Mouse (Mus musculus) kidney, postnatal 0 days (tissue): Measurements from ENCODE around the gene Pcmtd2. TPM values are rescaled to one million over a fixed set of nuclear protein-coding genes. Genes with fewer than 3 reads are reported as not detected.

ENCODE experiments used
- ATAC-seq: fragments of 200-750 bp; cut with Nextera tagmentation; replicated peaks from 2 replicates; pipeline ENCODE4 v1.8.0; 2017; ENCODE audit warnings: low read depth, moderate number of reproducible peaks, moderate TSS enrichment, moderate library complexity; ENCODE audit not compliant: low FRiP score
- DNase-seq: peaks from one replicate; pipeline ENCODE4 v3.0.0-alpha.2; 2016; ENCODE audit warnings: low spot score
- H3K27ac ChIP-seq: fragments of 300-500 bp; sonication (generic); 2 replicates; pipeline ENCODE4 v1.5.1; 2014; ENCODE audit warnings: mild to moderate bottlenecking
- H3K27me3 ChIP-seq: fragments of 300-500 bp; sonication (generic); 2 replicates; pipeline ENCODE4 v1.6.1; 2014; ENCODE audit warnings: low read length, mixed read lengths; ENCODE audit not compliant: insufficient read depth
- H3K36me3 ChIP-seq: fragments of 300-500 bp; sonication (generic); 2 replicates; pipeline ENCODE4 v1.6.1; 2014; ENCODE audit warnings: low read length, mixed read lengths; ENCODE audit not compliant: insufficient read depth
- H3K4me1 ChIP-seq: fragments of 300-500 bp; sonication (generic); replicated peaks from 2 replicates; pipeline ENCODE4 v1.6.1; 2014; ENCODE audit warnings: antibody characterized with exemption, low read length, mixed read lengths; ENCODE audit not compliant: insufficient read depth
- H3K4me2 ChIP-seq: fragments of 300-500 bp; sonication (generic); 2 replicates; pipeline ENCODE4 v1.6.1; 2014; ENCODE audit warnings: mild to moderate bottlenecking, low read length, moderate library complexity, mixed read lengths
- H3K4me3 ChIP-seq: fragments of 300-500 bp; sonication (generic); replicated peaks from 2 replicates; pipeline ENCODE4 v1.5.1; 2014; ENCODE audit warnings: low read depth, low read length
- H3K9ac ChIP-seq: fragments of 300-500 bp; sonication (generic); 2 replicates; pipeline ENCODE4 v1.6.1; 2014; ENCODE audit warnings: low read depth, low read length
- H3K9me3 ChIP-seq: fragments of 300-500 bp; sonication (generic); replicated peaks from 2 replicates; pipeline ENCODE4 v1.6.1; 2016; ENCODE audit warnings: low read length, inconsistent platforms, mixed read lengths
- CTCF ChIP-seq: IDR thresholded peaks from 2 replicates; pipeline ENCODE4 v1.5.1; 2016; ENCODE audit warnings: antibody characterized with exemption, low read depth, mild to moderate bottlenecking, moderate library complexity
- WGBS: fragments of 180-500 bp; shearing (Covaris S2); extraction: QIAGEN DNeasy Blood & Tissue Kit; methylation state at CpG from one replicate; pipeline ENCODE4 v1.1.7; 2014; 5-methylcytosine and 5-hydroxymethylcytosine counted together
- polyA plus RNA-seq: library from polyadenylated mRNA; unstranded; fragments of >200 nt; fragmentation: Nextera tagmentation; extraction: Ambion mirVana; gene quantifications from 2 replicates; pipeline ENCODE4 v1.2.1, GENCODE M21; 2015

Pcmtd2 gene
- polyA plus RNA-seq, 1 experiment from 2014 or later: 39.5 TPM

- no peak overlapping the region for H3K4me2 ChIP-seq
- WGBS: 96% methylated on average over 2 of the region's 2 CpGs
- ATAC-seq (no peak), DNase-seq (no peak)
- no peaks in the 10 kb centered on the region for H3K4me1 ChIP-seq
- TF ChIP-seq CTCF: no peak
- no peaks in the 10 kb centered on the region for H3K36me3 ChIP-seq
- no peaks in the 10 kb centered on the region for H3K27me3 ChIP-seq
- no peaks in the 10 kb centered on the region for H3K9me3 ChIP-seq
- H3K27ac ChIP-seq: no peak overlapping the region
- no peak overlapping the region for H3K4me3 ChIP-seq
- no peak overlapping the region for H3K9ac ChIP-seq
Measured at GRCm38 (mm10) chr2:181832745-181833144, 4.9 kb upstream of the Pcmtd2 start.

- WGBS: 3% methylated on average over 3 of the region's 3 CpGs
- H3K4me1 ChIP-seq: peaks cover 4% of the 10 kb centered on the region; the same call in 1 of the 2 replicates
- DNase-seq (peak; percentile 50), ATAC-seq (no peak)
- peak overlapping the region; percentile 91 for H3K27ac ChIP-seq
- H3K9ac ChIP-seq: peak overlapping the region; percentile 76
- H3K4me2 ChIP-seq: peak overlapping the region; percentile 58
- TF ChIP-seq CTCF: no peak
- H3K9me3 ChIP-seq: no peaks in the 10 kb centered on the region
- H3K4me3 ChIP-seq: peak overlapping the region; percentile 70
- peaks cover 3% of the 10 kb centered on the region; the same call in 1 of the 2 replicates for H3K36me3 ChIP-seq
- H3K27me3 ChIP-seq: no peaks in the 10 kb centered on the region
Measured at GRCm38 (mm10) chr2:181838293-181838680, 633 bp downstream of the Pcmtd2 start.

- H3K4me3 ChIP-seq: no peak overlapping the region
- ATAC-seq (no peak), DNase-seq (no peak)
- WGBS: 92% methylated on average over 5 of the region's 5 CpGs
- no peak overlapping the region for H3K4me2 ChIP-seq
- H3K27ac ChIP-seq: no peak overlapping the region
- H3K4me1 ChIP-seq: no peaks in the 10 kb centered on the region
- H3K9ac ChIP-seq: no peak overlapping the region
- no peaks in the 10 kb centered on the region for H3K9me3 ChIP-seq
- no peaks in the 10 kb centered on the region for H3K27me3 ChIP-seq
- no peak for TF ChIP-seq CTCF
- peaks cover 22% of the 10 kb centered on the region for H3K36me3 ChIP-seq
Measured at GRCm38 (mm10) chr2:181845709-181846394, 8.2 kb downstream of the Pcmtd2 start.

GRCm38 (mm10) chr2:181863791-181864535 is 26.3 kb downstream of the Pcmtd2 start, which contains the start of gene Polr3k:
TSS of gene Polr3k (plus strand) at chr2:181864337.
- under 1% methylated on average over 35 of the region's 35 CpGs for WGBS
- no peaks in the 10 kb centered on the region for H3K27me3 ChIP-seq

GRCm38 (mm10) chr2:181864536-181864860 is 26.8 kb downstream of the Pcmtd2 start:
- Histone ChIP-seq H3K4me1 (peaks cover 8% of the 10 kb centered on the region; the same call in 1 of the 2 replicates), H3K9ac (peak overlapping the region; percentile 73), H3K27me3 (no peaks in the 10 kb centered on the region), H3K36me3 (peaks cover 11% of the 10 kb centered on the region), H3K9me3 (no peaks in the 10 kb centered on the region), H3K4me3 (peak overlapping the region; percentile 62), H3K27ac (peak overlapping the region; percentile 60; the same call in 1 of the 2 replicates), H3K4me2 (peak overlapping the region; percentile 90)
- under 1% methylated on average over 22 of the region's 22 CpGs for WGBS
- ATAC-seq: no peak; the same call in 1 of the 2 replicates
- no peak for TF ChIP-seq CTCF
- no peak for DNase-seq

More at GRCm38 (mm10) chr2:181863791-181864535, 26.3 kb downstream of the Pcmtd2 start, which contains the start of gene Polr3k:
- ATAC-seq: peak; percentile 100
- H3K4me2 ChIP-seq: peak within 1 kb of the TSS; percentile 90
- no peak for TF ChIP-seq CTCF
- peaks cover 8% of the 10 kb centered on the region; the same call in 1 of the 2 replicates for H3K4me1 ChIP-seq
- peak within 1 kb of the TSS; percentile 73 for H3K9ac ChIP-seq
- H3K27ac ChIP-seq: peak within 1 kb of the TSS; percentile 60
- no peaks in the 10 kb centered on the region for H3K9me3 ChIP-seq
- peak within 1 kb of the TSS; percentile 62 for H3K4me3 ChIP-seq
- DNase-seq: peak; percentile 98
- H3K36me3 ChIP-seq: peaks cover 7% of the 10 kb centered on the region

- Histone ChIP-seq H3K4me2 (no peak overlapping the region), H3K27ac (no peak overlapping the region), H3K9me3 (no peaks in the 10 kb centered on the region), H3K4me1 (peaks cover 8% of the 10 kb centered on the region; the same call in 1 of the 2 replicates), H3K27me3 (no peaks in the 10 kb centered on the region), H3K9ac (no peak overlapping the region), H3K36me3 (peaks cover 14% of the 10 kb centered on the region), H3K4me3 (no peak overlapping the region)
- peak; percentile 87 for TF ChIP-seq CTCF
- WGBS: 53% methylated on average over 5 of the region's 5 CpGs
- ATAC-seq (no peak), DNase-seq (peak; percentile 74)
Measured at GRCm38 (mm10) chr2:181866931-181867330, 29.3 kb downstream of the Pcmtd2 start.
